Mouse (Mus musculus): ENCODE results near the gene Erbb3. TPM values are rescaled to one million over a fixed set of nuclear protein-coding genes. Genes with fewer than 3 reads are reported as not detected.
"Not testable (repeated sequence)": the region's sequence is repeated elsewhere in the genome, so short reads cannot be mapped to it uniquely, and the experiment has no call there.

The Erbb3 gene
- under 1 TPM; 0.62 to 0.66 TPM for total RNA-seq (2021)

DNA sequence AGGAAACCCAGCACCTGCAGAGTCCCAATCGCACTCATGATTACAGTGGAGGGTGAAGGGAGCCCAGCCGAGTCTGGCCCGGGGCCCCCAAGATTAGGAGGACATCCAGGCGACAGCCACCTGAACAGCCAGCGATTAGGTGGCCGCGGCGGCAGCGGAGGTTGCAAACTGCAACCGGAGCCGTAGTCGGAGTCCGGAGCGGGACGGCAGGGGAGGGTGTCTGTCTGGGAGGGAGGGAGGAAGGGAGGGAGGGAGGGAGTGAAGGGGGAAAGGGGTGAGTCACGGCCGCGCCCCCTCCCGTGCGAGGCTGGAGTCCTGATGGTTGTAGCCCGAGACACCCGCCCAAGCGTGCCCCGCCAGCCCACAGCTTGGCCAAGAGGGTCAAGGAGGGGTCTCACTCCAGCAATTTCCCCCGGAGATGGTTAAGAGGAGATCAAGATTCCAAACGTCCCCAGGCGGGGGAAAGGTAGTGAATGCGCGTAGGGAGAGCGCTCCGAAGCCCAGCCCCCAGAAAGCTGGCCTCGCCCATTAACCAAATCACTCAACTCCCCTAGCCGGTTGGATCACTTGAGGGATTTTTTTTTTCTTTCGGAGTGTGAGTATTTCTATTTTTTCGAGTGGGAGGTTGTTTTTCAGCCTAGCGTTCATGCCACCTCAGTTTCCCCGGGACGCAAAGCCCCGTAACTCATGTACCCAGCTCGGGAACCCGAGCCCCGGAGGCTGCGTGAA lies at the start of gene Erbb3:
Gene Erbb3 (minus strand): TSS at position 189 of the 729 bp plus-strand sequence.
- intact Hi-C loops (cut with DNase I): no loop called here
- peak; percentile 21 for DNase-seq

- DNase-seq: no peak
- intact Hi-C loops (cut with DNase I): no loop called here
These were observed 47.6 kb upstream of the Erbb3 start for GRCm38 (mm10) chr10:128637011-128637410.

GRCm38 (mm10) chr10:128636561-128636960 lies 47.1 kb upstream of the Erbb3 start:
- intact Hi-C loops (cut with DNase I): no loop called here
- DNase-seq: no peak

DNA sequence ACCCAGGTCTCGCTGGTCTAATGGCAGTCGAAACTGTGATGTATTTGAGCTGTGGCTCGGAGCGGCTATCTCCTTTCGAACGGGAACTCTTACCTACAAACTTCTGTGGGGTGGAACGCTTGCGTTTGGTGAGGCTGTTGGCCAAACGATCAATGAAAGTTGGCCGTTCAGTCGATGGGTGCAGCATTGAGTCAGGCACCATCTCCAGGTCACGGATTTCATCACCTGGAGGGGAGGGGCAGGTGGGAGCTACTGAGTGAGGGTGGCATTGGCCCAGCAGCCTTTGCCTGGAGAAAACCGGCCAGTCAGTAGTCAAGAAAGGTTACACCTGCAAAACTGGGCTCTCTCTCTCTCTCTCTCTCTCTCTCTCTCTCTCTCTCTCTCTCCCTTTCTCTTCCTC lies 46.2 kb upstream of the Erbb3 start:
- intact Hi-C loops (cut with DNase I): no loop called here
- DNase-seq: no peak

DNA sequence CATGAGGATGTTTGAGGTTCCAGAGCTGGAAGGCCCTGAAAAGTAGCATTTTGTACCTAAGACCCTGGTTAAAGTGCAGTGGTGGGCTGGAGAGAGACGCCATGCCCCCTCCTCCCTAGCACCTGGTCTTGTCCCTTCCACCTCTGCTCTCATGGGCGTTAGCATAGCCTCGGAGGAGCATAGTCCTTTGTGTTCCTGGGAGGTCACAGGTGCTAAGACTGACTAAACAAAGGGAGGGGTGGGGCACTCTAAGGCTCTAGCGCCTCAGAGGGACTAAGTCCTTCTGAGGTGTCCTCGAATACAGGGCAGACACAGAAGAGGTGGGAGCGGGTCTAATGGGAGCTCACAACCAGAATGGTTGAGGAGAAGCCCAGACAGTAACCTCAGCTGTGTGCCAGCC lies 42.1 kb upstream of the Erbb3 start:
- DNase-seq: no peak
- intact Hi-C loops (cut with DNase I): no loop called here

GRCm38 (mm10) chr10:128630306-128630705 lies 40.9 kb upstream of the Erbb3 start:
- intact Hi-C loops (cut with DNase I); DNase-seq: not testable (repeated sequence)

DNA sequence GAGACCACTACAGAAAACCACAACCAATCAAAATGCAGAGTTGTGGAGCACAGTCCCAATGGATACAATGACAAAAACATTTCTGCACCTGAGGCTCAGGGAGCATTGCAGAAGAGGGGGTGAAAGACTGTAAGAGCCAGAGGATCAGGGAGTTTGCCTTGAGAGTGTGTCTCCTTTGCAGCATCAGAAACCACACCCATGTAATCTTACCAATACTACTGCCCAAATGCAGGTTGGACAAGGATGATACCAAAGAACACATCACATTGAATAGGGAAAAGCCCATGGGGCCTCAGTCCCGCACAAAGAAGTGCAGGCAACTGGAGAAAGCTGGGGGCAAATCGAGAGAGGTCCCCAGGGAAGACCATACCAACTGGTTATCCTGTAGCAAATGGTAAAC lies 40.3 kb upstream of the Erbb3 start:
- intact Hi-C loops (cut with DNase I): no loop called here
- DNase-seq: no peak

- DNase-seq: no peak
- intact Hi-C loops (cut with DNase I): no loop called here
These were observed 38.2 kb upstream of the Erbb3 start for GRCm38 (mm10) chr10:128627398-128628317.

GRCm38 (mm10) chr10:128626311-128627310 lies 37.2 kb upstream of the Erbb3 start, which contains the start of gene Rps26:
Rps26 (minus strand) TSS chr10:128626747.
- intact Hi-C loops (cut with DNase I): no loop called here

DNA sequence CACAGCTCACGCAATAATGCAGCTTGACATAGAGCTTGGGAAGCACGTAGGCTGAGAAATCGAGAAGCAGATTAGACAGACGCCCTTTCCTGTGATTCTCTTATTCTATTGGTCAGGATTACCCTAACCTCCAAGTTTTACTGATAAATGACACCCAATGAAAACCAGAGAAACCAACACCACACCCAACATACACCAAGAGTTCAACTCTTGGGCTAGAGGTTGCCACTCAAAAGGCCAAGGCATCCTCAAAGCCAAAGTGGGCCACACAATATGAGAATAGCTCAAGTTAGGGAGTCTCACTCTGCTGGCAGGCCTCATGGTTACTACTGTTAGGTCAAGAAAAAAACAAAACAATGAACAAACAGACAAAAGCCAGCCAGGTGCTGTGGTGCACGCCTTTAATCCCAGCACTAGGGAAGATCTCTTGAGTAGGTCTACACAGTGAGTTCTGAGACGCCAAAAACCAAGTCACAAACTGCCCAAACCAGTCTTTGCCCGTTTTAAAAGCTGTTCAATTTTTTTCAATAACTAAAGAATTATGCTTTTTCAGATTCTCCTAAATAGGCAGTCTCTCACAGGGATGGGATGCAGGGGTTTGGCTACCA lies 35.9 kb upstream of the Erbb3 start:
- intact Hi-C loops (cut with DNase I): no loop called here
- no peak for DNase-seq

More at GRCm38 (mm10) chr10:128626311-128627310, 37.2 kb upstream of the Erbb3 start, which contains the start of gene Rps26:
- peak; percentile 87 for DNase-seq

DNA sequence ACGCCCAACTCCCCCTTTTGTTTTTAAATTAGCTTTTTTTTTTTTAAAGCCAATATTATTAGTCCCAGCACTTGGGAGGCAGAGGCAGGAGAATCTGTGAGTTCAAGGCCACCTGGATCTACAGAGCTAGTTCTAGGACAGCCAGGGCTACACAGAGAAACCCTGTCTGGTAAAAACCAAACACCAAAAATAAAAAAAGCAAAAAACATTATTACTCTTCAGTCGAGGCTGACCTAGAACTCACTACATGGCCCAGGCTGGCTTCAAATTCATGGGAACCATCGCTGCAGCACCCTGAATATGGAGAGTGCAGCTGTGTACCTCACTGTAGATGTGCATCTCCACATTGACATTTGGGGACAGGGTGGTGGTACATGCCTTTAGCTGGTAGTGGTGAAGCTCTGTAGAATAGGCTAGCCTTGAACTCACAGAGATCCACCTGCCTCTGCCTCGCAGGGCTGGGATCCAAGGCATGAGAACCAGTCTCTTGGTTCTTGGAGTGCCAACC lies 33.7 kb upstream of the Erbb3 start:
- DNase-seq; intact Hi-C loops (cut with DNase I): not testable (repeated sequence)

DNA sequence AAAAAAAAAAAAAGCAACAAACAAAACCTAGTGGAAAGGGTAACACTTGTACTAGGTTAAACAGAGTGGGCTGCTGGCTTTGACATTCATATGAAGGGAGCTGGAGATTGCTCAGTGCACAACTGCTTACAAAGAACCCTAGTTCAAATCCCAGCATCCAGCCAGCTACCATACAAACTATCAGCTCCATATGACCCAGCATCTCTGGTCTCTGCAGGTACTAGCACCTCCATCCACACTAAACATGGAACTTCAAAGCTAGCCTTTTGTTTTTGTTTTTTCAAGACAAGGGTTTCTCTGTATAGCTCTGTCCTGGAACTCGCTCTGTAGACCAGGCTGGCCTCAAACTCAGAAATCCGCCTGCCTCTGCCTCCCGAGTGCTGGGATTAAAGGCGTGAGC lies 33.2 kb upstream of the Erbb3 start:
- intact Hi-C loops (cut with DNase I): no loop called here
- DNase-seq: no peak

- no peak for DNase-seq
- intact Hi-C loops (cut with DNase I): no loop called here
These were observed 32.6 kb upstream of the Erbb3 start for GRCm38 (mm10) chr10:128621986-128622520.

GRCm38 (mm10) chr10:128620241-128620640 lies 30.8 kb upstream of the Erbb3 start:
- no peak for DNase-seq
- intact Hi-C loops (cut with DNase I): no loop called here

DNA sequence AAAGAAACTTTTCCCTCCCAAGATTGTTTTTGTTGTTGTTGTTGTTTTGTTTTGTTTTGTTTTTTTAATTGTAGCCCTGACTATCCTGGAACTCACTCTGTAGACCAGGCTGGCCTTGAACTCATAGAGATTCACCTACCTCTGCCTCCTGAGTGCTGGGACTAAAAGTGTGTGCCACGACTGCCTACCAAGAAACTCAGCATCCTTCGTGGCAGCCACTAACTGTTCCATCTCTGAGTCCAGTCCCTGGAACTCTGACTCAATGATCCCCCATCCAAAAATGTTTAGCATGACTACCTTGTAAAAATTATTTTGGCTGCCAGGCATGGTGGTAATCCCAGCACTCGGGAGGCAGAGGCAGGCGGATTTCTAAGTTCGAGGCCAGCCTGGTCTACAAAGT lies 29.7 kb upstream of the Erbb3 start:
- intact Hi-C loops (cut with DNase I): not testable (repeated sequence)

DNA sequence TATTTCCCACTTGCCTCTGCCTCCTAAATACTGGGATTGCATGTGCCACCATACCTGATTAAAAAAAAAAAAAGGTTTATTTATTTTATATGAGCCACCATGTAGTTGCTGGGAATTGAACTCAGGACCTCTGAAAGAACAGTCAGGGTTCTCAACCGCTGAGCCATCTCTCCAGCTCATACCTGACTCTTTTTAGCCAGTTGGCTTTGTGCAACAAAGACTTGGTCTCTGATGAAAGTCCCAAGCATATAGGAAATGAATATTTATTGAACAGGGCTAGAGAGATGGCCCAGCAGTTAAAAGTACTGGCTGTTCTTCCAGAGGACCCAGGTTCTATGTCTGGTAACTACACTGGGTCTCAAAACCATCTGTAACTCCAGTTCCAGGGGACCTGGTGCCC lies 29.1 kb upstream of the Erbb3 start:
- intact Hi-C loops (cut with DNase I): no loop called here
- no peak for DNase-seq

More for the DNA sequence above, 29.7 kb upstream of the Erbb3 start:
- not testable (repeated sequence) for DNase-seq

- DNase-seq; intact Hi-C loops (cut with DNase I): not testable (repeated sequence)
These were observed 26.5 kb upstream of the Erbb3 start for GRCm38 (mm10) chr10:128615798-128616448.

DNA sequence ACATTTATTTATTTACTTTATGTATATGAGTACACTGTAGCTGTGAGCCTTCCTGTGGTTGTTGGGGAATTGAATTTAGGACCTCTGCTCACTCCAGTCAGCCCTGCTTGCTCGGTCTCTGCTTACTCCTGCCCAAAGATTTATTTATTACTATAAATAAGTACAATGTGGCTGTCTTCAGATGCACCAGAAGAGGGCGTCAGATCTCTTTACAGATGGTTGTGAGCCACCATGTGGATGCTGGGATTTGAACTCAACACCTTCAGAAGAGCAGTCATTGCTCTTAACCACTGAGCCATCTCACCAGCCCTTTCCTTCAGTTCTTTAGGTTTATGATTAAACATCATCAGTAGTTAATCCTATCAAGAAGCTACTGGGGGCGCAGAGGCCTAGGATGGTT lies 25.5 kb upstream of the Erbb3 start:
- intact Hi-C loops (cut with DNase I): loop anchor here (5.0 kb wide), 1 partner anchor 58 kb away; no protein-coding TSS in a partner anchor
- DNase-seq: no peak

DNA sequence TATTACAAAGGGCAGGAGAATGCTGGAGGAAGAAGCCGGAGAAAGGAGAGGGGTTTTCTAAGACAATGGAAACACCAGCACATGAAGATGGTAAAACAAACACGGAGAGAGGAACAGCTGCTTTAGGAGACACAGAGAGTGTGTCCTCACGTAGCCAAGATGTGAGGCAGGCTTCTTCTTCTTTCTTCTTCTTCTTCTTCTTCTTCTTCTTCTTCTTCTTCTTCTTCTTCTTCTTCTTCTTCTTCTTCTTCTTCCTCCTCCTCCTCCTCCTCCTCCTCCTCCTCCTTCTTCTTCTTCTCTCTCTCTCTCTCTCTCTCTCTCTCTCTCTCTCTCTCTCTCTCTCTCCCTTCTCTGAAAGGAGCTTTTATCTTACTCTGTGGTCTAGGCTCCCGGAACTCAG lies 24.4 kb upstream of the Erbb3 start:
- DNase-seq: not testable (repeated sequence)
- intact Hi-C loops (cut with DNase I): loop anchor here (5.0 kb wide), 1 partner anchor 57 kb away; no protein-coding TSS in a partner anchor
